Mouse (Mus musculus) lung, postnatal 0 days (tissue): ENCODE measurements around the gene Themis. TPM values are rescaled to one million over a fixed set of nuclear protein-coding genes. Genes with fewer than 3 reads are reported as not detected.

Experiments used
- ATAC-seq: fragments of 200-750 bp; cut with Nextera tagmentation; 2 replicates; pipeline ENCODE4 v1.8.0; 2017; ENCODE audit warnings: moderate library complexity
- DNase-seq: peaks from one replicate; pipeline ENCODE4 v3.0.0-alpha.2; 2016; ENCODE audit warnings: low spot score
- H3K27ac ChIP-seq: fragments of 300-500 bp; sonication (generic); 2 replicates; pipeline ENCODE4 v1.5.1; 2014; ENCODE audit warnings: antibody characterized with exemption, mild to moderate bottlenecking, low read length, mixed read lengths
- H3K27me3 ChIP-seq: fragments of 300-500 bp; sonication (generic); replicated peaks from 2 replicates; pipeline ENCODE4 v1.6.1; 2014; ENCODE audit warnings: low read length, mixed read lengths; ENCODE audit not compliant: insufficient read depth
- H3K36me3 ChIP-seq: fragments of 300-500 bp; sonication (generic); 2 replicates; pipeline ENCODE4 v1.6.1; 2014; ENCODE audit warnings: low read length, mixed read lengths; ENCODE audit not compliant: insufficient read depth
- H3K4me1 ChIP-seq: fragments of 300-500 bp; sonication (generic); 2 replicates; pipeline ENCODE4 v1.6.1; 2014; ENCODE audit warnings: antibody characterized with exemption, low read depth, low read length, mixed read lengths; ENCODE audit not compliant: insufficient read depth
- H3K4me2 ChIP-seq: fragments of 300-500 bp; sonication (generic); replicated peaks from 2 replicates; pipeline ENCODE4 v1.6.1; 2014; ENCODE audit warnings: low read depth, mild to moderate bottlenecking, low read length, moderate library complexity, mixed read lengths
- H3K4me3 ChIP-seq: fragments of 300-500 bp; sonication (generic); 2 replicates; pipeline ENCODE4 v1.5.1; 2014; ENCODE audit warnings: low read depth, low read length
- H3K9ac ChIP-seq: fragments of 300-500 bp; sonication (generic); replicated peaks from 2 replicates; pipeline ENCODE4 v1.6.1; 2014; ENCODE audit warnings: low read depth, mild to moderate bottlenecking
- H3K9me3 ChIP-seq: fragments of 300-500 bp; sonication (generic); 2 replicates; pipeline ENCODE4 v1.6.1; 2016; ENCODE audit warnings: low read length, mixed read lengths
- CTCF ChIP-seq: IDR thresholded peaks from 2 replicates; pipeline ENCODE4 v1.5.1; 2016; ENCODE audit warnings: antibody characterized with exemption, mild to moderate bottlenecking
- EP300 ChIP-seq: IDR thresholded peaks from 2 replicates; pipeline ENCODE4 v1.6.1; 2016; ENCODE audit warnings: antibody characterized with exemption, mild to moderate bottlenecking, control low read depth
- WGBS: fragments of 180-500 bp; shearing (Covaris S2); extraction: QIAGEN DNeasy Blood & Tissue Kit; methylation state at CpG from one replicate; pipeline ENCODE4 v1.1.7; 2014; 5-methylcytosine and 5-hydroxymethylcytosine counted together
- polyA plus RNA-seq: library from polyadenylated mRNA; unstranded; fragments of >200 nt; fragmentation: Nextera tagmentation; extraction: Ambion mirVana; gene quantifications from 2 replicates; pipeline ENCODE4 v1.2.1, GENCODE M21; 2015

Gene Themis
- polyA plus RNA-seq, 1 experiment from 2014 or later: 0.05 TPM

DNA sequence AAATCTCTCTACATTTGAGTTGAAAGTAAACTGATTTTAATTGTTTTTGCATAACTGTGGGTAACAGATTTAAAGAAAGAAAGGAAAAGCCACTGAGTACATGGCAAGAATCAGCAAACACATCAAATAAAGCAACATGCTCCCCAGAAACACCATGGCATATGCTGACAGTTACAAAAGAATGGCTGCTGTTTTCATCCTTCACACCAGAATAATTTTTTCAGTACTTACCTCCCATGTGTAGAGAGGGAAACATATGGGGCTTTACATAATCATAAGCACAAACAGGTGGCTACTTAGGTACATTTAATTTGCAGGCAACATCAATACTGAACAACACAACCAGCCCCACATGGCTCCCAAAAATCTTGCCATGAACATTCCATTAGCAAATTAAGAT, 86.8 kb downstream of the Themis start:
- Histone ChIP-seq H3K9ac (no peak overlapping the region), H3K9me3 (no peaks in the 10 kb centered on the region), H3K4me2 (no peak overlapping the region), H3K27me3 (no peaks in the 10 kb centered on the region), H3K27ac (no peak overlapping the region), H3K36me3 (no peaks in the 10 kb centered on the region), H3K4me1 (no peaks in the 10 kb centered on the region), H3K4me3 (no peak overlapping the region)
- no peak for ATAC-seq
- TF ChIP-seq CTCF (no peak), EP300 (no peak)
- DNase-seq: no peak

DNA sequence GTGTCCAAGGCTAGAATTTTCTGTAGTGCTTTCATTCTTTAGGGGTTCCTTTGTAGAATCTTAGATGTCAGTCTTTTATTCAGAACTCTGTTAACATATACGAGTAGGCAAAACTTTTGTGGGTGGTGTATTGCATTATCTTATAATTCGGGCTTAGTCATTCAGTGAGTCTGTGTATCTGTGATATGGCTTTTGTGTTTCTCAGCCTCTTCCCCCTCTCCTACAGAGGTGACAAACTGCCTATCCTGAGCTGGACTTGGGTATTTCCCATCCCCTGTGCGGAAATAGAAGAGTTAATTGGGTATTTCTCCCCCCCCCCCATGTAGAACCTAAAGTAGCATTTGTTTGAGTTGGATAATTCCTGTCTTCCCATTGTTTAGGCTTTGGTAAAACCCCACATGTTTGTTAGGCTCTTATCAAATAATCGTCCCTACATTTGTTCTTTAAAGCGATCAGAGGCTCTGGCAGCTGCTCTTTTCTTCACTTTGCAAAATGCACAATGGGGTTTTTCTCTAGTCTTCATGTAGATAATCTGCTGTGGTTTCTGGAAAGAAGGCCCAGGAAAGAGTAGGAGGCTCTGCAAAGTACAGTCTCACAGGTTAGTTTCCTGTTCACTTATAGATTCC, 108.7 kb downstream of the Themis start:
- no peak overlapping the region for H3K4me2 ChIP-seq
- no peaks in the 10 kb centered on the region for H3K9me3 ChIP-seq
- H3K4me3 ChIP-seq: no peak overlapping the region
- ATAC-seq: no peak
- H3K9ac ChIP-seq: no peak overlapping the region
- no peak for DNase-seq
- TF ChIP-seq EP300 (no peak), CTCF (no peak)
- no peak overlapping the region for H3K27ac ChIP-seq
- WGBS: 70% methylated on average over 5 of the region's 5 CpGs
- no peaks in the 10 kb centered on the region for H3K4me1 ChIP-seq
- no peaks in the 10 kb centered on the region for H3K27me3 ChIP-seq
- H3K36me3 ChIP-seq: no peaks in the 10 kb centered on the region

DNA sequence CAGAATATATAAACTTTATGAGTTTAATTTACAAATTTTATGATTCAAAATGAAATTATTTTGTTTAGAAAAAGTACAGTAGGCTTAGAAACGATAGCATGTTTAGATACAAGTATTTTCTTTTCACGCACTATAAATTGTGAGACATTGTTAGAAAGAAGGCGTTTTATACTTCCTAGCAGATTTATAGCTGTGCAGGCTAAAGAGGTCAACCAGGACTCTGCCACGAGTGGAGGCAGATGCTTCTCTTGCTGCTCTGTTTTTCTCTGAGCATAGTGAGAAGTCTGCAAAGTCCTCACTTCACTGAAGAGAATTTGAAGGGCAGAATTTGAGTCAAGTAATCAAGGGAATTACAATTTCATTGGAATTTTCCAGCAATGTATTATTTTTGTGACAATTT, 131.3 kb downstream of the Themis start:
- TF ChIP-seq EP300: no peak
- no peak for TF ChIP-seq CTCF
- no peak for DNase-seq

DNA sequence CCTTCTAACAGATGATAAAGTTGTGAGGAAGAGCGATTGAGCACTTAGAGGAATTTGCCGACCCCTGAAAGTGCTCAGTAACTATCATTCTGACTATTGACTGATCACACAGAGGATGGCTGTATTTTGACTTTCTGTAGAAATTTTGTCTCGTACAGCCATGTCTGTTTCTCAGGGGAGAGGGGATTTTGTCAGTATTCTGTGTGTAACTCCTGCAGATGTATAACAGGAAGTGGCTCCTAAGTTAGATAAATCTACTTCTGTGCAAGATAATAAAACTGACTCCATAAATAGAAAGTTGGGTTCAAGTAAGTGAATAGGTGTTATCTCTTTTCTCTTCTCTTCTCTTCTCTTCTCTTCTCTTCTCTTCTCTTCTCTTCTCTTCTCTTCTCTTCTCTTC, 137.0 kb downstream of the Themis start:
- no peak for TF ChIP-seq CTCF
- no peak for TF ChIP-seq EP300
- H3K4me3 ChIP-seq: no peak overlapping the region
- no peaks in the 10 kb centered on the region for H3K27me3 ChIP-seq
- 71% methylated on average over 3 of the region's 3 CpGs for WGBS
- H3K4me2 ChIP-seq: no peak overlapping the region
- no peaks in the 10 kb centered on the region for H3K36me3 ChIP-seq
- H3K9me3 ChIP-seq: no peaks in the 10 kb centered on the region
- H3K4me1 ChIP-seq: no peaks in the 10 kb centered on the region
- ATAC-seq (no peak), DNase-seq (no peak)
- H3K27ac ChIP-seq: no peak overlapping the region
- no peak overlapping the region for H3K9ac ChIP-seq

More for the DNA sequence above, 131.3 kb downstream of the Themis start:
- H3K9me3 ChIP-seq: no peaks in the 10 kb centered on the region
- H3K9ac ChIP-seq: no peak overlapping the region
- H3K36me3 ChIP-seq: no peaks in the 10 kb centered on the region
- H3K27me3 ChIP-seq: no peaks in the 10 kb centered on the region
- 53% methylated on average over 4 of the region's 4 CpGs for WGBS
- H3K4me2 ChIP-seq: no peak overlapping the region
- ATAC-seq: no peak
- no peak overlapping the region for H3K27ac ChIP-seq
- no peaks in the 10 kb centered on the region for H3K4me1 ChIP-seq
- no peak overlapping the region for H3K4me3 ChIP-seq

DNA sequence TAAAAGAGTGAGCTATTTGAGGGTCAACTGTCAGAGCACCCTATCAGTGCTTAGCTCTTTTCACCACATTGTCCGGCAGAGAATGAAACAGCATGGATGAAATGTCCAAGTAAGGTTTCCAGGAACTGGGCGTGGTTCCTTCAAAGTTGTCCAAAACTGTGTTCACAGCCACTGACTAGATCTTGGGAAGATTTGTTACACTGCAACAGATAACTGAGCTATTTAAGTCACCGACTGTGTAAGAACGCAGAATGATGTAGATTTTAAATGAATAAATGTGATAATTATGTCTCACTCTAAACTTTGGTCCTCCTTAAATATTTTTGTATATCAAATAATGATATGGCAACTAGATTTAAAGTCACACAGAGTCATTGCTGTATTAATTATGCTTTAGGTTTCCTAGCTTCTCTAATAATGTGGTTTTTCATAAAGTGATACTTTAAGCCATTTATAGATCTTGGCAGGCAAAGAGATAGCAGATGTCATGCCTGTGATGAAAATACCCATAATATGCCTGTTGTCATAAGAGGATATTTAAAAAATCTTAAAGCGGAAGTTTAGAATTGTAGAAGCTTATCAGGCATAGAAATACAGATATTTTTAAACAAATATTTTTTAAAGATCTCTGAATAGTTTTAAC, 143.9 kb downstream of the Themis start:
- no peak overlapping the region for H3K4me2 ChIP-seq
- no peak for ATAC-seq
- no peaks in the 10 kb centered on the region for H3K9me3 ChIP-seq
- H3K27ac ChIP-seq: no peak overlapping the region
- no peak for DNase-seq
- TF ChIP-seq EP300 (no peak), CTCF (no peak)
- H3K27me3 ChIP-seq: no peaks in the 10 kb centered on the region
- H3K36me3 ChIP-seq: no peaks in the 10 kb centered on the region
- H3K4me1 ChIP-seq: no peaks in the 10 kb centered on the region
- H3K4me3 ChIP-seq: no peak overlapping the region
- H3K9ac ChIP-seq: no peak overlapping the region
- 81% methylated on average over 5 of the region's 5 CpGs for WGBS

DNA sequence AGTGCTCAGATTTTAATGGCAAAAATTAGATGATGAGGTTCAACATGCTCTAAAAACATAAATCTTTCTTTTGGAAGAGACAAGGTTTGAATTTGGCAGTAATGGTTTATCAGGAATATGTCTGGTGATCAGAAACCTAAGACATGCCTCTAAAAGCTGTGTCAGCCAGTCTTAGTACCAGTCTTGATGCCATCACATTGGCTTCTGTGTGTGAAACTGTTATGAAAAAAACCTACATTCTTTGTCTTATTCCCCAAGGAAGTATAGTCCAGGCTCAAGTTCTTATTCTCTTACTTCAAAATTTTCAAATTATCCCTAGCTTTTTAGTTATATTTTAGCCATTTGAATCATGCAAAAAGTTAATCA, 144.4 kb downstream of the Themis start:
- no peak for DNase-seq
- Histone ChIP-seq H3K9me3 (no peaks in the 10 kb centered on the region), H3K4me2 (no peak overlapping the region), H3K4me3 (no peak overlapping the region), H3K9ac (no peak overlapping the region), H3K27ac (no peak overlapping the region), H3K27me3 (no peaks in the 10 kb centered on the region), H3K36me3 (no peaks in the 10 kb centered on the region), H3K4me1 (no peaks in the 10 kb centered on the region)
- ATAC-seq: no peak
- no peak for TF ChIP-seq CTCF
- TF ChIP-seq EP300: no peak

DNA sequence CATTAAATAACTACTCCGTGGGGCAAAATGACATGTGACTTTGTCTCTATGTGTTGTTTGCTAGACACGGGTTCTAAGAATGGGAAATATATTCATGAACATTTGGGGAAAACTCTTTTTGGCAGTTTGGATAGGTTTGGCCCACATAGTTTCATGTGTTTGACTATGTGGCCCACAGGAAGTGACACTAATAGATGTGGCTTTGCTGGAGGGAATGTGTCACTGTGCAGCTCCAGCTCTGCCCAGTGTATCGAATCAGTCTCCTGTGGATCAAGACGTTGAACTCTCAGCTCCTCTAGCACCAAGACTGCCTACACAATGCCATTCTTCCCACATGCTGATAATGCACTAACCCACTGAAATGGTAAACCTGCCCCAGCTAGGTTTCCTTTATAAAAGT, 148.0 kb downstream of the Themis start:
- ATAC-seq: no peak

More for the DNA sequence above, 148.0 kb downstream of the Themis start:
- TF ChIP-seq CTCF (no peak), EP300 (no peak)
- no peak overlapping the region for H3K9ac ChIP-seq
- no peak overlapping the region for H3K27ac ChIP-seq
- H3K4me2 ChIP-seq: no peak overlapping the region
- WGBS: 67% methylated on average over 4 of the region's 4 CpGs
- no peaks in the 10 kb centered on the region for H3K27me3 ChIP-seq
- no peaks in the 10 kb centered on the region for H3K36me3 ChIP-seq
- no peak overlapping the region for H3K4me3 ChIP-seq
- DNase-seq: no peak
- H3K9me3 ChIP-seq: no peaks in the 10 kb centered on the region
- no peaks in the 10 kb centered on the region for H3K4me1 ChIP-seq
